Mouse (Mus musculus): ENCODE data around the gene Afg3l1. TPM values are rescaled to one million over a fixed set of nuclear protein-coding genes. Genes with fewer than 3 reads are reported as not detected.

Gene Afg3l1
- polyA plus RNA-seq, 1 experiment from 2014 or later = 36.3 TPM

- Histone ChIP-seq H3K27me3 (ENCODE audit: control insufficient read depth, insufficient read depth, low read length) (no peaks in the 10 kb centered on the region), H3K4me2 (replicated peaks; ENCODE audit: low read depth, low read length) (no peak overlapping the region), H3K9ac (replicated peaks; ENCODE audit: low read depth, low read length) (no peak overlapping the region), H3K4me3 (ENCODE audit: low read depth, low read length) (no peak overlapping the region), H3K36me3 (ENCODE audit: control insufficient read depth, insufficient read depth, low read length) (no peaks in the 10 kb centered on the region), H3K4me1 (ENCODE audit: control insufficient read depth, insufficient read depth, low read length) (no peaks in the 10 kb centered on the region; the same call in 1 of the 2 replicates), H3K9me3 (ENCODE audit: control insufficient read depth, low read depth, low read length) (no peaks in the 10 kb centered on the region), H3K27ac (ENCODE audit: low read length) (no peak overlapping the region)
- no peak for ATAC-seq (ENCODE audit: insufficient number of reproducible peaks, insufficient read depth, low FRiP score, low read depth)
- 93% methylated on average over 2 of the region's 2 CpGs for WGBS
Measured at GRCm38 (mm10) chr8:123441788-123442187, 35.9 kb upstream of the Afg3l1 start.

DNA sequence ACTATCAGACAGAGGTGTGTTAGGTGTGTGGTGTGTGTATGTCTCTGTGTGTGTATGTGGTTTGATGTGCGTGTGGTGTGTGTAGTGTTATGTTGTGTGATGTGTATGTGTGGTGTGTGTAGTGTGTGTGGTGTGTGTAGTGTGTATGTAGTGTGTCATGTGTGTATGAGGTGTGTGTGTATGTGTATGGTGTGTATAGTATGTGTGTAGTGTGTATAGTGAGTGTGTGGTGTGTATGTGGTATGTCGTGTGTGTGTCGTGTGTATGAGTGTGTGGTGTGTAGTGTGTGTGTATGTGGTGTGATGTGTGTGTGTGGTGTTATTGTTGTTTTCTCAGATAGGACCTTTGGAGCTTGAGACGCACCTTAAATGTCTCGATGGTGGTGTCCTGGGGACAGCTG, 35.4 kb upstream of the Afg3l1 start:
- H3K4me1 ChIP-seq (ENCODE audit: control insufficient read depth, insufficient read depth, low read length) = no peaks in the 10 kb centered on the region; the same call in 1 of the 2 replicates
- ATAC-seq (ENCODE audit: insufficient number of reproducible peaks, insufficient read depth, low FRiP score, low read depth) = no peak
- no peaks in the 10 kb centered on the region for H3K9me3 ChIP-seq (ENCODE audit: control insufficient read depth, low read depth, low read length)
- H3K36me3 ChIP-seq (ENCODE audit: control insufficient read depth, insufficient read depth, low read length) = no peaks in the 10 kb centered on the region
- H3K27me3 ChIP-seq (ENCODE audit: control insufficient read depth, insufficient read depth, low read length) = no peaks in the 10 kb centered on the region
- H3K27ac ChIP-seq (ENCODE audit: low read length) = no peak overlapping the region
- WGBS = 82% methylated on average over 5 of the region's 5 CpGs
- no peak overlapping the region for H3K9ac ChIP-seq (replicated peaks; ENCODE audit: low read depth, low read length)
- H3K4me2 ChIP-seq (replicated peaks; ENCODE audit: low read depth, low read length) = no peak overlapping the region
- H3K4me3 ChIP-seq (ENCODE audit: low read depth, low read length) = peak overlapping the region; percentile 44; the same call in 1 of the 2 replicates

GRCm38 (mm10) chr8:123442871-123443575, 34.7 kb upstream of the Afg3l1 start:
- Histone ChIP-seq H3K4me1 (ENCODE audit: control insufficient read depth, insufficient read depth, low read length) (no peaks in the 10 kb centered on the region; the same call in 1 of the 2 replicates), H3K4me3 (ENCODE audit: low read depth, low read length) (peak overlapping the region; percentile 44), H3K36me3 (ENCODE audit: control insufficient read depth, insufficient read depth, low read length) (no peaks in the 10 kb centered on the region), H3K9ac (replicated peaks; ENCODE audit: low read depth, low read length) (peak overlapping the region; percentile 41), H3K27ac (ENCODE audit: low read length) (no peak overlapping the region), H3K9me3 (ENCODE audit: control insufficient read depth, low read depth, low read length) (no peaks in the 10 kb centered on the region), H3K27me3 (ENCODE audit: control insufficient read depth, insufficient read depth, low read length) (no peaks in the 10 kb centered on the region), H3K4me2 (replicated peaks; ENCODE audit: low read depth, low read length) (peak overlapping the region; percentile 49)
- ATAC-seq (ENCODE audit: insufficient number of reproducible peaks, insufficient read depth, low FRiP score, low read depth) = peak; percentile 91
- WGBS = 1% methylated on average over 41 of the region's 41 CpGs

DNA sequence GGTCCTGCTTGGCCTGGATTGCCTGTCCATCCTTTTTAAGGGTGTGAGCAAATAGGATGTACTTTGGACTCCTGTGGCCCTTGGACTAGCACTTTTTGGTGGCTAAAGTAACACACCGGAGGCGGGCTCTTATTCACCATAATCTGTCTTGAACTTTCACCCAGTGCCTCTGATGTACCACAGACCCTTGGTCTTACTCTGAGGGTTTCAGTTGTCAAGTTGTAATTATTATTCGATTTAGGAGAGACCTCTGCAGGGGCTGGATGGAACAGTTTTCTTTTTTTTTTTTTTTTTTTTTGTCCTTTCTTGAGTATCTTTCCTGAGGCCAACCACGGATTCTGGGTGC, 34.2 kb upstream of the Afg3l1 start:
- ATAC-seq (ENCODE audit: insufficient number of reproducible peaks, insufficient read depth, low FRiP score, low read depth) = no peak
- H3K4me3 ChIP-seq (ENCODE audit: low read depth, low read length) = peak overlapping the region; percentile 44
- no peaks in the 10 kb centered on the region; the same call in 1 of the 2 replicates for H3K4me1 ChIP-seq (ENCODE audit: control insufficient read depth, insufficient read depth, low read length)
- H3K36me3 ChIP-seq (ENCODE audit: control insufficient read depth, insufficient read depth, low read length) = no peaks in the 10 kb centered on the region; the same call in 1 of the 2 replicates
- WGBS = 14% methylated on average over 4 of the region's 4 CpGs
- H3K4me2 ChIP-seq (replicated peaks; ENCODE audit: low read depth, low read length) = peak overlapping the region; percentile 49
- no peak overlapping the region for H3K27ac ChIP-seq (ENCODE audit: low read length)
- peak overlapping the region; percentile 41 for H3K9ac ChIP-seq (replicated peaks; ENCODE audit: low read depth, low read length)
- no peaks in the 10 kb centered on the region for H3K27me3 ChIP-seq (ENCODE audit: control insufficient read depth, insufficient read depth, low read length)
- H3K9me3 ChIP-seq (ENCODE audit: control insufficient read depth, low read depth, low read length) = no peaks in the 10 kb centered on the region

DNA sequence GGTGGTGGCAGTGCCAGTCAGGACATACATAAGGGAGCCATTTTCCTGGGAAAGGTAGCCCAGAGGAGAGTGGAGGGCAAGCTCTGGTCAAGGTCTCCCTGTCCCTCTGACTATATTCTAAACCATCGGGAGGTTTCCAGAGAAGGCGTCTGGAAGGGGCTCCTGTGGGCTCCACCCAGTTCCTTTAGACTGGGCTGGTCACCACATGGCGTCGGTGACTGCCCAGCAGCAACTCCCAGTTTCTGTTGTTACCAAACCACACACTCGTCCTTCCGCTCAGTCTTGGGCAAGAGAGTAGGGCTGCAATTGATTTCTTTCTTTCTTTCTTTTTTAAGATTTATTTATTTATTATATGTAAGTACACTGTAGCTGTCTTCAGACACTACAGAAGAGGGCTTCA, 33.6 kb upstream of the Afg3l1 start:
- H3K4me2 ChIP-seq (replicated peaks; ENCODE audit: low read depth, low read length) = no peak overlapping the region; the same call in 1 of the 2 replicates
- no peak overlapping the region for H3K4me3 ChIP-seq (ENCODE audit: low read depth, low read length)
- no peaks in the 10 kb centered on the region; the same call in 1 of the 2 replicates for H3K36me3 ChIP-seq (ENCODE audit: control insufficient read depth, insufficient read depth, low read length)
- WGBS = 85% methylated on average over 6 of the region's 6 CpGs
- H3K9ac ChIP-seq (replicated peaks; ENCODE audit: low read depth, low read length) = no peak overlapping the region
- H3K27me3 ChIP-seq (ENCODE audit: control insufficient read depth, insufficient read depth, low read length) = no peaks in the 10 kb centered on the region
- no peaks in the 10 kb centered on the region; the same call in 1 of the 2 replicates for H3K4me1 ChIP-seq (ENCODE audit: control insufficient read depth, insufficient read depth, low read length)
- no peak for ATAC-seq (ENCODE audit: insufficient number of reproducible peaks, insufficient read depth, low FRiP score, low read depth)
- H3K27ac ChIP-seq (ENCODE audit: low read length) = no peak overlapping the region
- no peaks in the 10 kb centered on the region for H3K9me3 ChIP-seq (ENCODE audit: control insufficient read depth, low read depth, low read length)

GRCm38 (mm10) chr8:123445981-123446380, 31.7 kb upstream of the Afg3l1 start:
- no peak overlapping the region for H3K4me3 ChIP-seq (ENCODE audit: low read depth, low read length)
- 82% methylated on average over 10 of the region's 10 CpGs for WGBS
- no peak for ATAC-seq (ENCODE audit: insufficient number of reproducible peaks, insufficient read depth, low FRiP score, low read depth)
- no peaks in the 10 kb centered on the region; the same call in 1 of the 2 replicates for H3K36me3 ChIP-seq (ENCODE audit: control insufficient read depth, insufficient read depth, low read length)
- H3K9ac ChIP-seq (replicated peaks; ENCODE audit: low read depth, low read length) = no peak overlapping the region
- no peaks in the 10 kb centered on the region for H3K27me3 ChIP-seq (ENCODE audit: control insufficient read depth, insufficient read depth, low read length)
- H3K9me3 ChIP-seq (ENCODE audit: control insufficient read depth, low read depth, low read length) = no peaks in the 10 kb centered on the region
- H3K4me1 ChIP-seq (ENCODE audit: control insufficient read depth, insufficient read depth, low read length) = no peaks in the 10 kb centered on the region; the same call in 1 of the 2 replicates
- no peak overlapping the region for H3K4me2 ChIP-seq (replicated peaks; ENCODE audit: low read depth, low read length)
- H3K27ac ChIP-seq (ENCODE audit: low read length) = no peak overlapping the region

- Histone ChIP-seq H3K9me3 (ENCODE audit: control insufficient read depth, low read depth, low read length) (no peaks in the 10 kb centered on the region), H3K27me3 (ENCODE audit: control insufficient read depth, insufficient read depth, low read length) (no peaks in the 10 kb centered on the region), H3K9ac (replicated peaks; ENCODE audit: low read depth, low read length) (no peak overlapping the region), H3K4me1 (ENCODE audit: control insufficient read depth, insufficient read depth, low read length) (no peaks in the 10 kb centered on the region; the same call in 1 of the 2 replicates), H3K36me3 (ENCODE audit: control insufficient read depth, insufficient read depth, low read length) (no peaks in the 10 kb centered on the region; the same call in none of the 2 replicates), H3K4me2 (replicated peaks; ENCODE audit: low read depth, low read length) (no peak overlapping the region), H3K27ac (ENCODE audit: low read length) (no peak overlapping the region), H3K4me3 (ENCODE audit: low read depth, low read length) (no peak overlapping the region)
- 75% methylated on average over 6 of the region's 6 CpGs for WGBS
- ATAC-seq (ENCODE audit: insufficient number of reproducible peaks, insufficient read depth, low FRiP score, low read depth) = no peak
Measured at GRCm38 (mm10) chr8:123446799-123447198, 30.9 kb upstream of the Afg3l1 start.

- no peaks in the 10 kb centered on the region for H3K4me1 ChIP-seq (ENCODE audit: control insufficient read depth, insufficient read depth, low read length)
- WGBS = 87% methylated on average over 5 of the region's 5 CpGs
Measured at GRCm38 (mm10) chr8:123450783-123451182, 26.9 kb upstream of the Afg3l1 start.

More at GRCm38 (mm10) chr8:123450783-123451182, 26.9 kb upstream of the Afg3l1 start:
- H3K4me2 ChIP-seq (replicated peaks; ENCODE audit: low read depth, low read length) = no peak overlapping the region
- no peaks in the 10 kb centered on the region for H3K27me3 ChIP-seq (ENCODE audit: control insufficient read depth, insufficient read depth, low read length)
- H3K36me3 ChIP-seq (ENCODE audit: control insufficient read depth, insufficient read depth, low read length) = peaks cover 16% of the 10 kb centered on the region
- no peak for ATAC-seq (ENCODE audit: insufficient number of reproducible peaks, insufficient read depth, low FRiP score, low read depth)
- H3K27ac ChIP-seq (ENCODE audit: low read length) = no peak overlapping the region
- H3K4me3 ChIP-seq (ENCODE audit: low read depth, low read length) = no peak overlapping the region
- H3K9ac ChIP-seq (replicated peaks; ENCODE audit: low read depth, low read length) = no peak overlapping the region
- H3K9me3 ChIP-seq (ENCODE audit: control insufficient read depth, low read depth, low read length) = no peaks in the 10 kb centered on the region

Measured in stomach, embryonic 14.5 days (tissue).